Mouse (Mus musculus) embryo, embryonic 9.5 days (tissue): ENCODE measurements at regions not wholly inside any gene's neighbourhood (a gene's known extent, or its start where the extent isn't known, plus 50 kb on each side); places are given as distances from the start of the nearest gene placed in this dataset.

ENCODE experiments used
- DNase-seq: peaks from one replicate; pipeline ENCODE4 v3.0.0-alpha.2; 2017; ENCODE audit errors: extremely low spot score

- peak; percentile 66 for DNase-seq
Observed at GRCm38 (mm10) chr13:63627184-63627893, 53.9 kb upstream of the Ptch1 start.

GRCm38 (mm10) chr13:63627894-63628287 is 54.5 kb upstream of the Ptch1 start:
- DNase-seq: no peak

GRCm38 (mm10) chr13:63631771-63632347 is 58.5 kb upstream of the Ptch1 start:
- no peak for DNase-seq

GRCm38 (mm10) chr13:63634294-63634693 is 60.9 kb upstream of the Ptch1 start:
- DNase-seq: no peak

GRCm38 (mm10) chr13:63641649-63642226 is 68.3 kb upstream of the Ptch1 start:
- DNase-seq: peak; percentile 39

- DNase-seq: peak; percentile 31
Observed at GRCm38 (mm10) chr13:63642617-63643016, 69.2 kb upstream of the Ptch1 start.

GRCm38 (mm10) chr13:63643394-63643793 is 70.0 kb upstream of the Ptch1 start:
- no peak for DNase-seq

- no peak for DNase-seq
Observed at GRCm38 (mm10) chr13:63644308-63644707, 70.9 kb upstream of the Ptch1 start.

- DNase-seq: no peak
Observed at GRCm38 (mm10) chr13:63649058-63649647, 75.8 kb upstream of the Ptch1 start.

- no peak for DNase-seq
Observed at GRCm38 (mm10) chr13:63654514-63654913, 81.1 kb upstream of the Ptch1 start.

GRCm38 (mm10) chr13:63657115-63657514 is 83.7 kb upstream of the Ptch1 start:
- DNase-seq: no peak

GRCm38 (mm10) chr13:63659412-63659811 is 86.0 kb upstream of the Ptch1 start:
- no peak for DNase-seq

GRCm38 (mm10) chr13:63660431-63660830 is 87.0 kb upstream of the Ptch1 start:
- DNase-seq: no peak

- no peak for DNase-seq
Observed at GRCm38 (mm10) chr13:63668576-63668975, 95.2 kb upstream of the Ptch1 start.

- DNase-seq: peak; percentile 20
Observed at GRCm38 (mm10) chr13:63669031-63669430, 95.6 kb upstream of the Ptch1 start.

GRCm38 (mm10) chr13:63672425-63672824 is 99.0 kb upstream of the Ptch1 start:
- DNase-seq: no peak

- no peak for DNase-seq
Observed at GRCm38 (mm10) chr13:63677696-63678095, 104.3 kb upstream of the Ptch1 start.

- no peak for DNase-seq
Observed at GRCm38 (mm10) chr13:63678265-63679260, 105.2 kb upstream of the Ptch1 start.

- DNase-seq: no peak
Observed at GRCm38 (mm10) chr13:63682341-63682740, 108.9 kb upstream of the Ptch1 start.

GRCm38 (mm10) chr13:63691974-63692373 is 118.6 kb upstream of the Ptch1 start:
- no peak for DNase-seq

- DNase-seq: no peak
Observed at GRCm38 (mm10) chr13:63693636-63694035, 120.2 kb upstream of the Ptch1 start.

GRCm38 (mm10) chr13:63696399-63696798 is 118.6 kb upstream of the Ercc6l2 start:
- DNase-seq: peak; percentile 33
